Mouse (Mus musculus): ENCODE measurements around the gene Scaf1. TPM values are rescaled to one million over a fixed set of nuclear protein-coding genes. Genes with fewer than 3 reads are reported as not detected.

The Scaf1 gene
- polyA plus RNA-seq, 1 experiment from 2014 or later = 25.1 TPM

DNA sequence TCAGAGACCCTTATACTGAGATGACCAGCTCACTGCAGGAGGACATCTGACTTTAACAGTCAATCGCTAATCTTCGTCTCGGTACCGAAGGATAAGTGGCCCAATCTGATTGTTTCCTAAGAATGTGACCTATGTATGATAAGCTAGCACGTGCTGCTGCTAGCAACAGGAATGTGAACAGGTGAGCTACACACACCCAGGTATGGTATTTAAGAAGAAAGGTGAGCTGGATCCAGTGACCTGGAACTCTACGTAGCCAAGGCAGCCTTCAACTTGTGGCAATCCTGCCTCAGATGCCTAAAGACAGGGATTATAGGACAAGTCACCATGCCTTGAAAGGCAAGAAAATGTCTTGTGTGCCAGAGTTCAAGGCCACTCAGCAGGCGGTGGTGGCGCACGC, 22.2 kb upstream of the Scaf1 start:
- no peak for ATAC-seq (replicated peaks; ENCODE audit: insufficient number of reproducible peaks, insufficient read depth, low FRiP score, low read depth)
- no peak overlapping the region for H3K4me3 ChIP-seq
- H3K27me3 ChIP-seq = no peaks in the 10 kb centered on the region
- H3K27ac ChIP-seq = no peak overlapping the region
- no peaks in the 10 kb centered on the region for H3K4me1 ChIP-seq (replicated peaks)
- no peak overlapping the region for H3K9ac ChIP-seq
- WGBS = 95% methylated on average over 9 of the region's 9 CpGs
- peaks cover 97% of the 10 kb centered on the region for H3K36me3 ChIP-seq
- no peaks in the 10 kb centered on the region for H3K9me3 ChIP-seq (replicated peaks)
- H3K4me2 ChIP-seq = no peak overlapping the region

DNA sequence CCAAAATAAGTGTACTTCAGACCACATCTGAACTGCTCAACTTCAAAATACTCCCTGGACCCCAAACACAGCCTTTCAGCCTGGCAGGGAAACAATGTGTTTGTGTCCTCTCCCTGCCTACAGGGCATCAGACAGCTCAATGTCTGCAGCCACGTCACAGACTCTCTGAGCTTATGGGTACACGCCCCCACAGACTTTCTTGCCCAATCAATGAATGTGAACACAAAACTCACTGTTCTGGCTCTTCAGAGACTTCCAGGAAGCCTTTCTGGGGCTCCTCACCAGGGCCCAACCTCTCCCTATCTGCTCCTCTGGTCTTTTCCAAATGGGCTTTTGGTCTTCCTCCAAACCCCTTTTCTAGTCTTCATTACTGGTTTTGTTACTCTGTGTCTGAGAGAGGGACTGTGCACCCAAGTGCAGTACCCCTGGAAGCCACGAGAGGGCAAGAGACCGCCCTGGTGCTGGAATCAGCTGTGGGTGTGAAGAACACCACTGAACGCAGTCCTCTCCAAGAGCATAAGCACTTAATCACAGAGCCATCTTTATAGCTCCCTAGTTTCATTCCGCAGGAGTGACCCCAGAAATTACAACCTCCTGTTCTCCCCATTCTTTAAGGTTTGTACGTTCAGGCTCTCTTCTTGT, 21.7 kb upstream of the Scaf1 start:
- no peak for ATAC-seq (replicated peaks; ENCODE audit: insufficient number of reproducible peaks, insufficient read depth, low FRiP score, low read depth)
- Histone ChIP-seq H3K4me1 (replicated peaks) (no peaks in the 10 kb centered on the region), H3K9me3 (replicated peaks) (no peaks in the 10 kb centered on the region), H3K36me3 (peaks cover 97% of the 10 kb centered on the region), H3K9ac (no peak overlapping the region), H3K27me3 (no peaks in the 10 kb centered on the region), H3K27ac (no peak overlapping the region), H3K4me2 (no peak overlapping the region), H3K4me3 (no peak overlapping the region)
- 71% methylated on average over 7 of the region's 7 CpGs for WGBS

DNA sequence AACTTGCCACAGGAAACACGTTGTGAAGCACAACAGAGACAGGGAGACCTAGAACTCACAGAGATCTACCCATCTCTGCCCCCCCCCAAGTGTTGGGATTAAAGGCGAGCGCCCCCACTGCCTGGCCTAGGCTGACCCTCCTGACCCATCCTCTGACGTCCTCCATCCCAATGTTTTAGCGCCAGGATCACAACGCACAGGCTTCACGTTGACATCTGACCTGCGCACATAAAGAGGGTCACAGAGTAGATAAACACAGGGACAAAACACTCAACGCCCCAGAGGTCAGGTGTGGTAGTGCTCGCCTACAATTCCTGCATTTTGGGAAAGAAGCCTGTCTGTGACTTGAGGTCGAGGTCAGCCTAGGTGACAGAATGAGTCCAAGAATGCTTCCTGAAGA, 20.5 kb upstream of the Scaf1 start:
- WGBS = 87% methylated on average over 11 of the region's 11 CpGs
- no peaks in the 10 kb centered on the region for H3K4me1 ChIP-seq (replicated peaks)
- peaks cover 97% of the 10 kb centered on the region for H3K36me3 ChIP-seq
- no peak overlapping the region for H3K9ac ChIP-seq
- no peak overlapping the region for H3K27ac ChIP-seq
- no peaks in the 10 kb centered on the region for H3K27me3 ChIP-seq
- no peak overlapping the region for H3K4me3 ChIP-seq
- no peak overlapping the region for H3K4me2 ChIP-seq
- H3K9me3 ChIP-seq (replicated peaks) = no peaks in the 10 kb centered on the region
- ATAC-seq (replicated peaks; ENCODE audit: insufficient number of reproducible peaks, insufficient read depth, low FRiP score, low read depth) = no peak

DNA sequence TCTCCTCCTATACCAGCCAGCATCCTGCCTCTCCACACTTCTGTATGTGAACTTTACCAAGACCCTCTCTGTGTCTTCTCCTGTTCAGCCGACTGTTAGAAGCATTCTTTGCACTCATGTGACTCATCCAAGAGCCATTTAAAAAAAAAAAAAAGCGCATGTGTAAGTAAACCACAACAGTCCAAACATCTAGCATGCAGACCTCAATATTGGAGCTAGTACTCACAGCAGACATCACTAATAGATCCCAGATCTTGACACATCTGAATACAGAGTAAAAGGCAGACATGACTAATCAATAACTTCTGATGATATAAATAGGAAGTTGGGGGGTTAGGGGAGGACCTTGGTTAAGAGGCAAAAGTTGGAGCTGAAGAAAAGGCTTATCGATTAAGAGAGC, 19.5 kb upstream of the Scaf1 start:
- no peak for ATAC-seq (replicated peaks; ENCODE audit: insufficient number of reproducible peaks, insufficient read depth, low FRiP score, low read depth)
- H3K4me3 ChIP-seq = no peak overlapping the region
- WGBS = 82% methylated on average over 3 of the region's 3 CpGs

DNA sequence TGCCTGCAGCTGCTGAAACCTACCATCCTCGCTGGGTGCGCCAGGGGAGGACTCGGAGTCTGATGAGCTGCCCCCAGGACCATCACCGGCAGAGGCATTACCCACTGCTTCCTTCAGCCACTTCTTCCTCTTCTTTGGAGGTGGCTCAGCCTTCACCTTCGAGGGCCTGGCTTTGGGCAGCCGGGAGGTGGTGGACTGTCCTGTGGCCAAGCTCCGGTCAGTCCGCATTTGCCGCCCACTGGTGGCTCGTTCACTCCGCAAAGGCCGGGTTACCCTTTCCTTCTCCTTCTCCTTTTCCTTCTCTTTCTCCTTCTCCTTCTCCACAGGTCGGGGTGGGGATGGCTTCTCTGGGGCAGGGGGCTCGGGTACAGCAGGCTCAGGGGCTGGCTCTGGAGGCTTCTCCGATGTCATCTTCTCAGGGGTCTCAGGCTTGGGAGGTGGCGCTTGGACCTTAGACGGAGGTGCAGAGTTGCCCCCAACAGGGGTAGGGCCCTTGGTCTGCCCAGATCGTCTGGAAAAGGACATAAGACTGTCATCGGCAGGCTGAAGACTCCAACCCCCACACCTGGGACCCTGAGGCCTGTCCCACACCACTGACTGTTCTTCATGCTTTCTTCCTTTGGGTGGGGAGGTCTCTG, 17.7 kb upstream of the Scaf1 start:
- Histone ChIP-seq H3K4me3 (no peak overlapping the region), H3K27me3 (no peaks in the 10 kb centered on the region), H3K9ac (no peak overlapping the region), H3K9me3 (replicated peaks) (no peaks in the 10 kb centered on the region), H3K4me2 (no peak overlapping the region), H3K4me1 (replicated peaks) (no peaks in the 10 kb centered on the region), H3K27ac (no peak overlapping the region), H3K36me3 (peaks cover 95% of the 10 kb centered on the region)
- 92% methylated on average over 19 of the region's 19 CpGs for WGBS
- ATAC-seq (replicated peaks; ENCODE audit: insufficient number of reproducible peaks, insufficient read depth, low FRiP score, low read depth) = no peak

More for the DNA sequence above, 19.5 kb upstream of the Scaf1 start:
- no peaks in the 10 kb centered on the region for H3K9me3 ChIP-seq (replicated peaks)
- no peak overlapping the region for H3K4me2 ChIP-seq
- no peaks in the 10 kb centered on the region for H3K27me3 ChIP-seq
- no peak overlapping the region for H3K27ac ChIP-seq
- H3K36me3 ChIP-seq = peaks cover 97% of the 10 kb centered on the region
- H3K9ac ChIP-seq = no peak overlapping the region
- no peaks in the 10 kb centered on the region for H3K4me1 ChIP-seq (replicated peaks)

DNA sequence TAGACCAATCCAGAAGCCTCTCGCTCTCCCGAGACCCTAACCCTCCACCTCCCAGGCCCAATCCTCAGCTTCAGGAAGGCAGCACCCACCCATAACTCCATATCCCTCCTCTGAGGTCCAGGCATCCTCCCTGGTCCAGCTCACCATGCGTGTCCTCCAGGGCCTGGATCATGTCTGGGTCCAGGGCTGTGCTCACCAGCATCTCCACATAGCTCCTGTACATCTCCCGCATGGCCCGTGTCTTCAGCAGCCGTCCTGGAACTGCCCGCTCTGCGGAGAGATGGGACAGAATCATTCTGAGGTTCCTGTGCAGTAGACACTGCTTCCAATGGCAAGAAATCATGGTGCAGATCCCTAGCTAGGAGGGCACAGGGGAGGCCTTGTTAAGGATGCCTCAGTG, 14.7 kb upstream of the Scaf1 start:
- Histone ChIP-seq H3K4me1 (replicated peaks) (no peaks in the 10 kb centered on the region), H3K27me3 (no peaks in the 10 kb centered on the region), H3K4me2 (no peak overlapping the region), H3K27ac (no peak overlapping the region), H3K4me3 (no peak overlapping the region), H3K9ac (no peak overlapping the region), H3K9me3 (replicated peaks) (no peaks in the 10 kb centered on the region), H3K36me3 (peaks cover 89% of the 10 kb centered on the region)
- no peak for ATAC-seq (replicated peaks; ENCODE audit: insufficient number of reproducible peaks, insufficient read depth, low FRiP score, low read depth)
- 97% methylated on average over 8 of the region's 8 CpGs for WGBS

DNA sequence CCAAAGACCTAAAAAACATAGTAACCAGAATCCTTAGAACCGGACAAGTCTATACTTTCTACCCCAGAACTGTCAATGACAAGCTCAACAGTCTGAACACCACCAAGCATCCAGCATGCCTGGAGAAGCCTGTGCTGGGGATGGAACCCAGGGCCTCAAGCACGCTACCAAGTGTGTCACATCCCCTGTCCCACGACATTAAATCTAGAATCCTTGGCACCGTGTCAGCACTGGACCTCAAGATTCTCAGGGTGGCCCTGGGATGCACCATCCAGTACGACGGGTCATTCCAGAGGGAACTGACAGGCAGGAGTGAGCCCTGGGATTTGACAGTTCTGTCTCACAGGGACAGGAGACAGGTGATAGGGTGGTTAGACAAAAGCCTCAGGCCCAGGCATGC, 13.8 kb upstream of the Scaf1 start:
- H3K27me3 ChIP-seq = no peaks in the 10 kb centered on the region
- ATAC-seq (replicated peaks; ENCODE audit: insufficient number of reproducible peaks, insufficient read depth, low FRiP score, low read depth) = no peak

DNA sequence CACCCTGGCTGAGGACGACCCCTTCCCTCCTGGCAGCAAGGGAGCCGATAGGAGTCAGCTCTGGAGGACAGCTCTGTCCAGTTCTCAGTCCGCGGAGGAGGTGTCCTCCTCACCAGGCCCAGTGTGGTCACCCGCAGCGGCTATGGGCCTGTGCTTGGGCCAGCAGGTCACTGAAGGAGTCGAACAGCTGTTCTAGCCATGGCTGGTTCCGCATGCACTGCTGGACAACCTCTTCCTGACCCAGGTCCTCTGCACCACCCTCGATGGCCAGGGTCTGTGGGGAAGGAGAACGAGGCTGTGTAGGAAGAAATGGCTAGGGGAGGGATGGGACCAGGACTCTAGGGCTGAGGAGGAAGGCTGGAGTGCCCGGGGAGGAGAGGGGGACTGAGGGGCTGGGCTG, 12.2 kb upstream of the Scaf1 start:
- no peaks in the 10 kb centered on the region for H3K27me3 ChIP-seq
- no peak for ATAC-seq (replicated peaks; ENCODE audit: insufficient number of reproducible peaks, insufficient read depth, low FRiP score, low read depth)
- 90% methylated on average over 11 of the region's 11 CpGs for WGBS
- H3K36me3 ChIP-seq = peaks cover 64% of the 10 kb centered on the region
- no peaks in the 10 kb centered on the region for H3K9me3 ChIP-seq (replicated peaks)
- H3K4me1 ChIP-seq (replicated peaks) = no peaks in the 10 kb centered on the region
- H3K4me3 ChIP-seq = no peak overlapping the region
- H3K27ac ChIP-seq = no peak overlapping the region
- no peak overlapping the region for H3K4me2 ChIP-seq
- H3K9ac ChIP-seq = no peak overlapping the region

More for the DNA sequence above, 13.8 kb upstream of the Scaf1 start:
- H3K4me1 ChIP-seq (replicated peaks) = no peaks in the 10 kb centered on the region
- H3K36me3 ChIP-seq = peaks cover 81% of the 10 kb centered on the region
- H3K4me3 ChIP-seq = no peak overlapping the region
- no peak overlapping the region for H3K9ac ChIP-seq
- WGBS = 86% methylated on average over 6 of the region's 6 CpGs
- no peak overlapping the region for H3K27ac ChIP-seq
- H3K4me2 ChIP-seq = no peak overlapping the region
- no peaks in the 10 kb centered on the region for H3K9me3 ChIP-seq (replicated peaks)

DNA sequence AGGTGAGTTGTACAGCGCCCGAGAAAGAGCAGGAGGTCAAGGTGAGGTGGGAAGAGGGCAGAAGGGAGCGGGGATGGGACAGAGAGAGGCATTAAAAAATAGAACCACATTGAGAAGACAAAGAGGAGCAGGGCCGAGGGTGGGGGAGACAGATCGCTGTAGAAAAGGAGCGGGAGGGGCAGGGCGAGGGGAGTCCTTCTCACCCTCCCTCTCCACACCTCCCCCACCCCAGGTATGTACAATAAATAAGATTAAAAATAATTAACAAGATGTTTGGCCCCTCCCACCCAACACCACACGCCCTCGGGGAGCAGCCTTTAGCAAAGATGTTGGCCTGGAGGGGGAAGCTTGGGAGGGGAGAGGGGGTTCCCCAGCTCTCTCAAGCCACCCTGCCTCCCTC, 11.6 kb upstream of the Scaf1 start:
- Histone ChIP-seq H3K4me3 (no peak overlapping the region), H3K27me3 (no peaks in the 10 kb centered on the region), H3K27ac (no peak overlapping the region), H3K4me2 (no peak overlapping the region), H3K9ac (no peak overlapping the region), H3K9me3 (replicated peaks) (no peaks in the 10 kb centered on the region), H3K4me1 (replicated peaks) (no peaks in the 10 kb centered on the region), H3K36me3 (peaks cover 58% of the 10 kb centered on the region)
- 91% methylated on average over 9 of the region's 9 CpGs for WGBS
- ATAC-seq (replicated peaks; ENCODE audit: insufficient number of reproducible peaks, insufficient read depth, low FRiP score, low read depth) = no peak

DNA sequence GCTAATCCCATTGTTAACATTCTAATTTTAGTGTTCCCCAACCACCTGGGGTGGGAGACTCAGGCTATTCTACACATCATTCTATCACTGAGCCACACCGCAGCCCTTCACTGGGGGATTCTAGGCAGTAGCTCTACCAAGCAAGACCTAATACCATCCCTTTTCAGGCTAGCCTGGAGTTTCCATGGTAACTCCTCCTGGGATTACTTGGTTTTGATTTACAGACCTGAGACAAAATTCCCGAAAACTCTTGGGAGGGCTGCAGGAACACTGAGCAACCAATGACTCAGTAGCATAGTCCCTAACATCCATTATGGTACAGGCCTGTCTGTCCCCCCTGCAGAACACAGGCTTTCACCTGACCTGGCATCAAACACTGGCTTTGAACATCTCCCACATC, 10.1 kb upstream of the Scaf1 start:
- no peak overlapping the region for H3K27ac ChIP-seq
- no peak overlapping the region for H3K4me3 ChIP-seq
- no peaks in the 10 kb centered on the region for H3K4me1 ChIP-seq (replicated peaks)
- WGBS = 78% methylated on average over 2 of the region's 2 CpGs
- H3K9ac ChIP-seq = no peak overlapping the region
- H3K9me3 ChIP-seq (replicated peaks) = no peaks in the 10 kb centered on the region
- H3K36me3 ChIP-seq = peaks cover 45% of the 10 kb centered on the region
- H3K4me2 ChIP-seq = no peak overlapping the region
- no peak for ATAC-seq (replicated peaks; ENCODE audit: insufficient number of reproducible peaks, insufficient read depth, low FRiP score, low read depth)
- H3K27me3 ChIP-seq = no peaks in the 10 kb centered on the region

DNA sequence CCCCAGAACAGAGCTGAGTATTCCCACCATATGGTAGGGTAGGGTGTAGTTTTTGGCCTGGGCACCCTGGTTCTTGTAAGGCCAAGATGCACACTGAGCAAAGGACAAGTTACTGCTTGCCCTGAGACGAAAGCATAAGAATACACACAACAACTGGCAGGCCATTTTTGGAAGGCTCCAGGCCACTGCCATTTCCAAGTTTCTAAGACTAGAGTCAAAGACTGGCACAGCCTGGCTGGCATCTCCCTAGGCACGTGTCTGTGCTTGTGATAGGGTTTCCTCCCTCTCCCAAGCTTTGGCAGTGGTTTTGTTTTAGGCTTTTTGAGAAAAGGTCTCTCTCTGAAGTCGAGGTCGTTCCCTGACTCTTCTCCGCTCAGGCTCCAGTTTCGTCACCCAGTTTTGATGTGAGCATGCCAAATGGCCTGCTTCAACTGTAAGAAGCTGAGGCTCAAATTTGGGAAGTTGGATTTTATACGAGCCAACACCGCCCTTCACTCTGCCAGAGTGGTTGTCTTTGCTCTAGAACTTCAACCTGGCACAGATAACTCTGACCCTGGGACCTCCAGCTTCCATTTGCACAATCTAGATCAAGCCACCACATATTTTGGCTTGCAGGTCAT, 9.5 kb upstream of the Scaf1 start:
- WGBS = 72% methylated on average over 8 of the region's 8 CpGs
- Histone ChIP-seq H3K9me3 (replicated peaks) (no peaks in the 10 kb centered on the region), H3K36me3 (peaks cover 45% of the 10 kb centered on the region), H3K4me1 (replicated peaks) (no peaks in the 10 kb centered on the region), H3K4me3 (no peak overlapping the region), H3K9ac (no peak overlapping the region), H3K4me2 (no peak overlapping the region), H3K27ac (no peak overlapping the region), H3K27me3 (no peaks in the 10 kb centered on the region)
- no peak for ATAC-seq (replicated peaks; ENCODE audit: insufficient number of reproducible peaks, insufficient read depth, low FRiP score, low read depth)
